Mouse (Mus musculus): ENCODE data around the gene Ankrd11.
"Not testable (repeated sequence)": the region's sequence is repeated elsewhere in the genome, so short reads cannot be mapped to it uniquely, and the experiment has no call there.

DNA sequence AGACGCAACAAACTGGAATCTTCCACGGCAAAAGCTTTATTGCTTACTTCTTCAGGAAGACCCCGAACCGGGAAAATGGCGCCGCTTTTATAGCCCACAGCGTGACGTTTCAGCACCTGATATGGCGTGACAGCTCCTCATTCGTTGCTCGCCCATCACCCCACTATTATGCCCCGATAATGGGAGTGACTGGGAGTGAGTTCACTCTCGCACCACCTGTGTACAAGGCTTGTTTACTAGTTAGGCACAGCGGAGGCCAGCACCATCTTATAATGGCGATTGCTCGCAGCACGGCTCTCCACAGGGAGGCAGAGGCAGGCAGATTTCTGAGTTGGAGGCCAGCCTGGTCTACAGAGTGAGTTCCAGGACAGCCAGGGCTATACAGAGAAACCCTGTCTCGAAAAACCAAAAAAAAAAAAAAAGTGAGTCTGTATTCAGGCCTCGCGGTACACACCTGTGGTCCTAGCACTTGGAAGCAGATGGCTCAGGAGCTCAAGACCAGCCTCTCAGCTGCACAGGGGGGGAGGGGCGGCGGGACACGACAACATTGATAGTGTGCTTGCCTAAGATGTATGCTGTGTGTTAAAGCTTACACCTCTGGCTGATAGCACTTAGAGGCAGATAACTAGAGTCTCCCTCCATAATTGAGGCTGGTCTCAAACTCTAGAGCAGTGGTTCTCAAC is 2.8 kb upstream of the Ankrd11 start:
- not testable (repeated sequence) for TF ChIP-seq POLR2A (IDR thresholded peaks at IDR 0.05; ENCODE audit: borderline replicate concordance, low read depth, low read length); CTCF (IDR thresholded peaks at IDR 0.05; ENCODE audit: low read depth, low read length)
